Mouse (Mus musculus): ENCODE data around the gene Celsr1. TPM values are rescaled to one million over a fixed set of nuclear protein-coding genes. Genes with fewer than 3 reads are reported as not detected.

The Celsr1 gene
- polyA plus RNA-seq, 1 experiment from 2014 or later = 3.5 TPM

- no peaks in the 10 kb centered on the region for H3K27me3 ChIP-seq (ENCODE audit: insufficient read depth, low read length)
- peaks cover 6% of the 10 kb centered on the region; the same call in 1 of the 2 replicates for H3K9me3 ChIP-seq (ENCODE audit: low read length)
- WGBS = 69% methylated on average over 9 of the region's 9 CpGs
- 0 out of 2 replicates have a peak, but pooled peaks cover 2% of the 10 kb centered on the region for H3K36me3 ChIP-seq (ENCODE audit: insufficient read depth, low read length)
- H3K9ac ChIP-seq (replicated peaks; ENCODE audit: low read length) = no peak overlapping the region
- H3K4me2 ChIP-seq (replicated peaks; ENCODE audit: low read depth, low read length) = no peak overlapping the region
- no peak overlapping the region for H3K4me3 ChIP-seq (ENCODE audit: low read length)
- peaks cover 2% of the 10 kb centered on the region; the same call in 1 of the 2 replicates for H3K4me1 ChIP-seq (ENCODE audit: insufficient read depth, low read length)
- H3K27ac ChIP-seq (ENCODE audit: low read length) = no peak overlapping the region
- ATAC-seq (ENCODE audit: low FRiP score, low TSS enrichment) = no peak
These were observed 12.3 kb downstream of the Celsr1 start for GRCm38 (mm10) chr15:86021301-86021700.

- Histone ChIP-seq H3K4me1 (ENCODE audit: insufficient read depth, low read length) (peaks cover 10% of the 10 kb centered on the region; the same call in 1 of the 2 replicates), H3K4me2 (replicated peaks; ENCODE audit: low read depth, low read length) (no peak overlapping the region), H3K36me3 (ENCODE audit: insufficient read depth, low read length) (0 out of 2 replicates have a peak, but pooled peaks cover 2% of the 10 kb centered on the region), H3K9me3 (ENCODE audit: low read length) (peaks cover 6% of the 10 kb centered on the region; the same call in 1 of the 2 replicates), H3K27ac (ENCODE audit: low read length) (no peak overlapping the region), H3K4me3 (ENCODE audit: low read length) (no peak overlapping the region), H3K9ac (replicated peaks; ENCODE audit: low read length) (no peak overlapping the region), H3K27me3 (ENCODE audit: insufficient read depth, low read length) (no peaks in the 10 kb centered on the region)
- WGBS = 76% methylated on average over 8 of the region's 8 CpGs
- no peak for ATAC-seq (ENCODE audit: low FRiP score, low TSS enrichment)
These were observed 13.6 kb downstream of the Celsr1 start for GRCm38 (mm10) chr15:86020008-86020407.

- no peak for ATAC-seq (ENCODE audit: low FRiP score, low TSS enrichment)
- Histone ChIP-seq H3K4me2 (replicated peaks; ENCODE audit: low read depth, low read length) (no peak overlapping the region), H3K9ac (replicated peaks; ENCODE audit: low read length) (no peak overlapping the region), H3K4me1 (ENCODE audit: insufficient read depth, low read length) (peaks cover 12% of the 10 kb centered on the region), H3K27me3 (ENCODE audit: insufficient read depth, low read length) (no peaks in the 10 kb centered on the region), H3K9me3 (ENCODE audit: low read length) (peaks cover 6% of the 10 kb centered on the region; the same call in 1 of the 2 replicates), H3K4me3 (ENCODE audit: low read length) (no peak overlapping the region), H3K27ac (ENCODE audit: low read length) (no peak overlapping the region), H3K36me3 (ENCODE audit: insufficient read depth, low read length) (0 out of 2 replicates have a peak, but pooled peaks cover 2% of the 10 kb centered on the region)
- WGBS = 97% methylated on average over 5 of the region's 5 CpGs
These were observed 14.6 kb downstream of the Celsr1 start for GRCm38 (mm10) chr15:86018753-86019512.

GRCm38 (mm10) chr15:86017336-86017735, 16.2 kb downstream of the Celsr1 start:
- H3K36me3 ChIP-seq (ENCODE audit: insufficient read depth, low read length) = 0 out of 2 replicates have a peak, but pooled peaks cover 2% of the 10 kb centered on the region
- H3K9ac ChIP-seq (replicated peaks; ENCODE audit: low read length) = no peak overlapping the region
- WGBS = 74% methylated on average over 6 of the region's 6 CpGs
- ATAC-seq (ENCODE audit: low FRiP score, low TSS enrichment) = no peak
- H3K27ac ChIP-seq (ENCODE audit: low read length) = no peak overlapping the region
- peaks cover 22% of the 10 kb centered on the region for H3K4me1 ChIP-seq (ENCODE audit: insufficient read depth, low read length)
- no peaks in the 10 kb centered on the region for H3K27me3 ChIP-seq (ENCODE audit: insufficient read depth, low read length)
- no peak overlapping the region for H3K4me2 ChIP-seq (replicated peaks; ENCODE audit: low read depth, low read length)
- no peak overlapping the region for H3K4me3 ChIP-seq (ENCODE audit: low read length)
- peaks cover 6% of the 10 kb centered on the region; the same call in 1 of the 2 replicates for H3K9me3 ChIP-seq (ENCODE audit: low read length)

GRCm38 (mm10) chr15:86015860-86016541, 17.6 kb downstream of the Celsr1 start:
- Histone ChIP-seq H3K36me3 (ENCODE audit: insufficient read depth, low read length) (0 out of 2 replicates have a peak, but pooled peaks cover 2% of the 10 kb centered on the region), H3K4me1 (ENCODE audit: insufficient read depth, low read length) (peaks cover 22% of the 10 kb centered on the region), H3K9ac (replicated peaks; ENCODE audit: low read length) (no peak overlapping the region), H3K27ac (ENCODE audit: low read length) (no peak overlapping the region), H3K4me2 (replicated peaks; ENCODE audit: low read depth, low read length) (no peak overlapping the region), H3K9me3 (ENCODE audit: low read length) (peaks cover 6% of the 10 kb centered on the region; the same call in 1 of the 2 replicates), H3K27me3 (ENCODE audit: insufficient read depth, low read length) (no peaks in the 10 kb centered on the region), H3K4me3 (ENCODE audit: low read length) (no peak overlapping the region)
- 49% methylated on average over 13 of the region's 13 CpGs for WGBS
- peak; percentile 54; the same call in 1 of the 2 replicates for ATAC-seq (ENCODE audit: low FRiP score, low TSS enrichment)

GRCm38 (mm10) chr15:86015026-86015425, 18.6 kb downstream of the Celsr1 start:
- H3K27me3 ChIP-seq (ENCODE audit: insufficient read depth, low read length) = no peaks in the 10 kb centered on the region
- 83% methylated on average over 7 of the region's 7 CpGs for WGBS
- H3K4me1 ChIP-seq (ENCODE audit: insufficient read depth, low read length) = peaks cover 22% of the 10 kb centered on the region
- no peak overlapping the region for H3K27ac ChIP-seq (ENCODE audit: low read length)
- peaks cover 6% of the 10 kb centered on the region; the same call in 1 of the 2 replicates for H3K9me3 ChIP-seq (ENCODE audit: low read length)
- no peak overlapping the region for H3K4me3 ChIP-seq (ENCODE audit: low read length)
- ATAC-seq (ENCODE audit: low FRiP score, low TSS enrichment) = no peak
- H3K9ac ChIP-seq (replicated peaks; ENCODE audit: low read length) = no peak overlapping the region
- H3K36me3 ChIP-seq (ENCODE audit: insufficient read depth, low read length) = 0 out of 2 replicates have a peak, but pooled peaks cover 2% of the 10 kb centered on the region
- no peak overlapping the region for H3K4me2 ChIP-seq (replicated peaks; ENCODE audit: low read depth, low read length)

- H3K27ac ChIP-seq (ENCODE audit: low read length) = no peak overlapping the region; the same call in 1 of the 2 replicates
- H3K9me3 ChIP-seq (ENCODE audit: low read length) = no peaks in the 10 kb centered on the region
- 24% methylated on average over 10 of the region's 10 CpGs for WGBS
- H3K4me1 ChIP-seq (ENCODE audit: insufficient read depth, low read length) = peaks cover 22% of the 10 kb centered on the region
- peak; percentile 66; the same call in 1 of the 2 replicates for ATAC-seq (ENCODE audit: low FRiP score, low TSS enrichment)
- H3K36me3 ChIP-seq (ENCODE audit: insufficient read depth, low read length) = no peaks in the 10 kb centered on the region
- H3K9ac ChIP-seq (replicated peaks; ENCODE audit: low read length) = no peak overlapping the region
- no peaks in the 10 kb centered on the region for H3K27me3 ChIP-seq (ENCODE audit: insufficient read depth, low read length)
- H3K4me3 ChIP-seq (ENCODE audit: low read length) = no peak overlapping the region
- no peak overlapping the region for H3K4me2 ChIP-seq (replicated peaks; ENCODE audit: low read depth, low read length)
These were observed 19.9 kb downstream of the Celsr1 start for GRCm38 (mm10) chr15:86013656-86014055.

GRCm38 (mm10) chr15:86013130-86013529, 20.4 kb downstream of the Celsr1 start:
- WGBS = 39% methylated on average over 2 of the region's 2 CpGs
- no peaks in the 10 kb centered on the region for H3K9me3 ChIP-seq (ENCODE audit: low read length)
- H3K27me3 ChIP-seq (ENCODE audit: insufficient read depth, low read length) = no peaks in the 10 kb centered on the region
- H3K4me3 ChIP-seq (ENCODE audit: low read length) = no peak overlapping the region
- H3K4me2 ChIP-seq (replicated peaks; ENCODE audit: low read depth, low read length) = no peak overlapping the region
- no peaks in the 10 kb centered on the region for H3K36me3 ChIP-seq (ENCODE audit: insufficient read depth, low read length)
- H3K4me1 ChIP-seq (ENCODE audit: insufficient read depth, low read length) = peaks cover 25% of the 10 kb centered on the region
- H3K27ac ChIP-seq (ENCODE audit: low read length) = no peak overlapping the region; the same call in 1 of the 2 replicates
- H3K9ac ChIP-seq (replicated peaks; ENCODE audit: low read length) = no peak overlapping the region
- no peak for ATAC-seq (ENCODE audit: low FRiP score, low TSS enrichment)

- Histone ChIP-seq H3K9ac (replicated peaks; ENCODE audit: low read length) (no peak overlapping the region), H3K4me3 (ENCODE audit: low read length) (no peak overlapping the region), H3K4me1 (ENCODE audit: insufficient read depth, low read length) (peaks cover 27% of the 10 kb centered on the region), H3K27ac (ENCODE audit: low read length) (peak overlapping the region; percentile 25), H3K27me3 (ENCODE audit: insufficient read depth, low read length) (no peaks in the 10 kb centered on the region), H3K36me3 (ENCODE audit: insufficient read depth, low read length) (no peaks in the 10 kb centered on the region), H3K9me3 (ENCODE audit: low read length) (no peaks in the 10 kb centered on the region), H3K4me2 (replicated peaks; ENCODE audit: low read depth, low read length) (peak overlapping the region; percentile 10; the same call in 1 of the 2 replicates)
- WGBS = 5% methylated on average over 6 of the region's 6 CpGs
- peak; percentile 90 for ATAC-seq (ENCODE audit: low FRiP score, low TSS enrichment)
These were observed 25.9 kb downstream of the Celsr1 start for GRCm38 (mm10) chr15:86007690-86008121.
